Comparison of ENCODE assay signal across 9 mouse cellular contexts in the genomic region with DNA sequence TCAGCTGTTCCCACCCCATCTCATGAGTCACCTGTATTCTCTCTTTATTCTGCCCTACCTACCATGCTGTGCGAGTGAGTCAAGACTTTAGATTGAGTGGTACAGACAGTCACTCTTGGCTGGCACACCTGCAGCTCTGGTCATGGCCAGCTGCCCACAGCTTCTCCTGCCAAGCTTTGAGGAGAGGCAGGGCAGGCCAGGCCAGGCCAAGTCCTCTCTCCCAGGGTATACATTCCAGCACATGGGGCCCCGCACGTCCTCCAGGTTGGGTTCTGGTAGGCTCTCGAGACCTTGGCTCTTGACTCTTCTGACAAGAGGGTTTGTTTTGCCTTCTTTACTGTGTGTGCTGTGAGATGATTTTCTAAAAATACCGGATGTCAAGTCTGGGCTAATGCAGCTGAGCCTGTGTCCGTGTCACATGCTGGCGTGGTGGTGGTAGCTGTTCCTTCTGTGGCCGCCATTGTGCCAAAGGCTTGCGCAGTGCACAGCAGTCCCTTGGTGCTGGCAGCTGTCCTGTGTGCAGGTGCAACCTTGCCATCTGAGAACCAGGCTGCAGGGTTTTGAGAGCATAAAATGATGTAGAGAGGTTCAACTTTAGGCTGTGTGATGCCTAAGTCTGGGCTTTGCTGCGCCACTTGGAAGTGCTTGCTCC. TPM values are rescaled to one million over a fixed set of nuclear protein-coding genes. Genes with fewer than 3 reads are reported as not detected.
DNase-seq lines count a peak whose midpoint lies in the region; ATAC-seq and TF ChIP-seq lines count a peak whose summit lies in the region.
"Had no signal": no experiment of that assay in that cellular context is flagged by ENCODE, and none has a peak within 500 bp of the region (broad histone marks: within the 10 kb centered on the region; RNA-seq: fewer than 3 reads in every experiment).

No protein-coding gene starts in this region.

- no peak overlapping the region for H3K27ac ChIP-seq in cerebellum, adult 2 months (ENCODE audit: insufficient read depth, low read length)
- H3K27ac ChIP-seq in heart, embryonic 13.5 days (replicated peaks) = peak overlapping the region; percentile 75
- H3K27ac ChIP-seq in limb, embryonic 10.5 days = peak overlapping the region; percentile 51; the same call in 1 of the 2 replicates
- H3K27ac ChIP-seq: neural tube, embryonic 12.5 days had no signal

- H3K4me2 ChIP-seq in heart, embryonic 13.5 days = no peak overlapping the region
- H3K4me2 ChIP-seq: neural tube, embryonic 12.5 days had no signal

- TF ChIP-seq CTCF in cerebellum, adult 2 months (IDR thresholded peaks at IDR 0.05; ENCODE audit: borderline replicate concordance, insufficient read depth, low read depth, low read length) = no peak

- H3K36me3 ChIP-seq in heart, embryonic 13.5 days = peaks cover 70% of the 10 kb centered on the region
- H3K36me3 ChIP-seq in limb, embryonic 10.5 days = no peaks in the 10 kb centered on the region
- H3K36me3 ChIP-seq: neural tube, embryonic 12.5 days had no signal

- no peaks in the 10 kb centered on the region for H3K27me3 ChIP-seq in cerebellum, adult 2 months (ENCODE audit: control insufficient read depth, insufficient read depth, low read length)
- no peaks in the 10 kb centered on the region for H3K27me3 ChIP-seq in heart, embryonic 13.5 days (replicated peaks)
- H3K27me3 ChIP-seq in limb, embryonic 10.5 days (ENCODE audit: low read depth, poor library complexity, severe bottlenecking) = no peaks in the 10 kb centered on the region
- H3K27me3 ChIP-seq: neural tube, embryonic 12.5 days had no signal

- peak; percentile 52; the same call in 1 of the 2 replicates for ATAC-seq in heart, embryonic 13.5 days (ENCODE audit: extremely low read depth, insufficient number of reproducible peaks, low FRiP score, low TSS enrichment)
- ATAC-seq in megakaryocyte progenitor cell, adult 5-6 weeks (replicated peaks; ENCODE audit: poor library complexity) = no peak

- H3K4me3 ChIP-seq in cerebellum, adult 2 months (replicated peaks; ENCODE audit: insufficient read depth, low read depth, low read length) = no peak overlapping the region
- no peak overlapping the region for H3K4me3 ChIP-seq in heart, embryonic 13.5 days
- no peak overlapping the region for H3K4me3 ChIP-seq in limb, embryonic 10.5 days
- H3K4me3 ChIP-seq: neural tube, embryonic 12.5 days had no signal

- peak; percentile 55 for DNase-seq in adrenal gland, postnatal 25 days
- peak; percentile 83 to 88 for DNase-seq in cerebellum, adult 2 months
- no peak for DNase-seq in limb, embryonic 10.5 days (ENCODE audit: low spot score)
- no peak for DNase-seq in layer of hippocampus, adult 11-12 months (ENCODE audit: low spot score)
- no peak for DNase-seq in MN1 (ENCODE audit: low spot score)
- DNase-seq in spleen, postnatal 4 days (ENCODE audit: low spot score in 2 of 2) = no peak

- no peak overlapping the region for H3K9ac ChIP-seq in heart, embryonic 13.5 days
- H3K9ac ChIP-seq: neural tube, embryonic 12.5 days had no signal

- 25% methylated on average over 10 of the region's 10 CpGs for WGBS in cerebellum, adult 2 months
- 59% methylated on average over 10 of the region's 10 CpGs for WGBS in heart, embryonic 13.5 days
- 95% methylated on average over 10 of the region's 10 CpGs for WGBS in limb, embryonic 10.5 days

- TF ChIP-seq POLR2A in cerebellum, adult 2 months (IDR thresholded peaks at IDR 0.05; ENCODE audit: borderline replicate concordance, insufficient read depth, low read length) = no peak

- no peaks in the 10 kb centered on the region for H3K9me3 ChIP-seq in heart, embryonic 13.5 days
- H3K9me3 ChIP-seq in limb, embryonic 10.5 days (replicated peaks) = no peaks in the 10 kb centered on the region

- peaks cover 15% of the 10 kb centered on the region for H3K4me1 ChIP-seq in cerebellum, adult 2 months (ENCODE audit: control insufficient read depth, insufficient read depth, low read length)
- peaks cover 15% of the 10 kb centered on the region for H3K4me1 ChIP-seq in heart, embryonic 13.5 days
- peaks cover 49% of the 10 kb centered on the region for H3K4me1 ChIP-seq in limb, embryonic 10.5 days

RNA-seq across cellular contexts. Expression of a gene that starts 47.2 kb away (rescaled TPM):
- total RNA-seq in adrenal gland, postnatal 25 days (2021) = 37.0 and 43.7 TPM in 2 replicates
- 44.2 and 48.9 TPM in 2 replicates for polyA plus RNA-seq in cerebellum, adult 2 months (2012; rRNA removed)
- 1.9 and 2.1 TPM in 2 replicates for polyA plus RNA-seq in heart, embryonic 13.5 days (2015; fragmentation: Nextera tagmentation; extraction: Ambion mirVana)
- 0.53 and 0.55 TPM in 2 replicates for polyA plus RNA-seq in limb, embryonic 10.5 days (2016; fragmentation: Nextera tagmentation; extraction: Ambion mirVana)
- 3.4 and 4.2 TPM in 2 replicates for total RNA-seq in megakaryocyte progenitor cell, adult 5-6 weeks (2015)
- total RNA-seq in megakaryocyte progenitor cell, adult 5-6 weeks (2017) = 3.0 and 3.2 TPM in 2 replicates

Comparison
In these comparisons a context has a peak if more than half of its experiments do, and no peak if none do; other contexts are left out.
1. DNase-seq: peak in adrenal gland, postnatal 25 days (single experiment) and cerebellum, adult 2 months (2 of 2); none in limb, embryonic 10.5 days (single experiment), layer of hippocampus, adult 11-12 months (single experiment), MN1 (single experiment) and spleen, postnatal 4 days (0 of 2).
2. RNA of a gene that starts 47.2 kb away (polyA plus RNA-seq): 44.2 to 48.9 TPM in cerebellum, adult 2 months; 1.9 to 2.1 TPM in heart, embryonic 13.5 days and 0.53 to 0.55 TPM in limb, embryonic 10.5 days; every median in the first group is over 10 times any median in the second.